Mouse (Mus musculus): ENCODE measurements around the gene Cdca8. TPM values are rescaled to one million over a fixed set of nuclear protein-coding genes. Genes with fewer than 3 reads are reported as not detected.

Cdca8 gene
- polyA plus RNA-seq, 1 experiment from 2014 or later, result 125 TPM

GRCm38 (mm10) chr4:124949488-124949887 lies 10.4 kb upstream of the Cdca8 start:
- no peak for ATAC-seq (ENCODE audit: insufficient number of reproducible peaks, insufficient read depth, low FRiP score, low read depth)
- no peak overlapping the region for H3K9ac ChIP-seq (replicated peaks; ENCODE audit: low read depth, low read length)

GRCm38 (mm10) chr4:124944961-124945360 lies 5.8 kb upstream of the Cdca8 start:
- no peak overlapping the region for H3K4me3 ChIP-seq (ENCODE audit: low read depth, low read length)
- WGBS, result 59% methylated on average over 2 of the region's 2 CpGs
- ATAC-seq (ENCODE audit: insufficient number of reproducible peaks, insufficient read depth, low FRiP score, low read depth), result no peak

More at GRCm38 (mm10) chr4:124949488-124949887, 10.4 kb upstream of the Cdca8 start:
- H3K27me3 ChIP-seq (ENCODE audit: control insufficient read depth, insufficient read depth, low read length), result no peaks in the 10 kb centered on the region
- no peaks in the 10 kb centered on the region for H3K9me3 ChIP-seq (ENCODE audit: control insufficient read depth, low read depth, low read length)
- whole genome bisulfite sequencing, result 74% methylated on average over 3 of the region's 3 CpGs
- 0 out of 2 replicates have a peak, but pooled peaks cover 2% of the 10 kb centered on the region for H3K4me1 ChIP-seq (ENCODE audit: control insufficient read depth, insufficient read depth, low read length)
- H3K27ac ChIP-seq (ENCODE audit: low read length), result no peak overlapping the region
- H3K4me2 ChIP-seq (replicated peaks; ENCODE audit: low read depth, low read length), result no peak overlapping the region
- no peak overlapping the region for H3K4me3 ChIP-seq (ENCODE audit: low read depth, low read length)
- H3K36me3 ChIP-seq (ENCODE audit: control insufficient read depth, insufficient read depth, low read length), result no peaks in the 10 kb centered on the region

DNA sequence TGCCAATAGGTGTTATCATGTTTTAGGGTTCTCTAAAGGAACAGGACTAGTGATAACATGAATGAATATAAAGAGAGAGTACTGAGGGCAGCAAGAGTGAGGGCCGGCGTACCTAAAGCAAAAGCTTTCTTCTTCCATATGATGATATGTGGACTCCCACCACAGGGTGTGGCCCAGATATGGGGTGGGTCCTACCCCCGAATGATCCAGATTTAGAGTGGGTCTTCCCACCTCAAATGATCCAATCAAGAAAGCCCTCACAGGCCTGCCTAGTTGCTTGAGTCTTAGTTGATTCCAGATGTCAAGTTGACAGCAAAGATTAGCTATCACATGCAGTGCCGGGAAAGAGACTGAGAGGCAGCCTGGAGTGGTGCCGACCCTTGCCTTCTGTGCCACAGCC lies 4.7 kb upstream of the Cdca8 start:
- H3K4me1 ChIP-seq (ENCODE audit: control insufficient read depth, insufficient read depth, low read length), result no peaks in the 10 kb centered on the region
- peaks cover 23% of the 10 kb centered on the region for H3K36me3 ChIP-seq (ENCODE audit: control insufficient read depth, insufficient read depth, low read length)
- no peak overlapping the region for H3K4me2 ChIP-seq (replicated peaks; ENCODE audit: low read depth, low read length)
- no peaks in the 10 kb centered on the region for H3K27me3 ChIP-seq (ENCODE audit: control insufficient read depth, insufficient read depth, low read length)
- H3K9me3 ChIP-seq (ENCODE audit: control insufficient read depth, low read depth, low read length), result no peaks in the 10 kb centered on the region
- H3K27ac ChIP-seq (ENCODE audit: low read length), result no peak overlapping the region
- WGBS, result 85% methylated on average over 5 of the region's 5 CpGs
- no peak for ATAC-seq (ENCODE audit: insufficient number of reproducible peaks, insufficient read depth, low FRiP score, low read depth)
- H3K4me3 ChIP-seq (ENCODE audit: low read depth, low read length), result no peak overlapping the region
- H3K9ac ChIP-seq (replicated peaks; ENCODE audit: low read depth, low read length), result no peak overlapping the region

More at GRCm38 (mm10) chr4:124944961-124945360, 5.8 kb upstream of the Cdca8 start:
- Histone ChIP-seq H3K27me3 (ENCODE audit: control insufficient read depth, insufficient read depth, low read length) (no peaks in the 10 kb centered on the region), H3K4me1 (ENCODE audit: control insufficient read depth, insufficient read depth, low read length) (0 out of 2 replicates have a peak, but pooled peaks cover 2% of the 10 kb centered on the region), H3K4me2 (replicated peaks; ENCODE audit: low read depth, low read length) (no peak overlapping the region), H3K9me3 (ENCODE audit: control insufficient read depth, low read depth, low read length) (no peaks in the 10 kb centered on the region), H3K36me3 (ENCODE audit: control insufficient read depth, insufficient read depth, low read length) (peaks cover 15% of the 10 kb centered on the region), H3K9ac (replicated peaks; ENCODE audit: low read depth, low read length) (no peak overlapping the region), H3K27ac (ENCODE audit: low read length) (no peak overlapping the region)

DNA sequence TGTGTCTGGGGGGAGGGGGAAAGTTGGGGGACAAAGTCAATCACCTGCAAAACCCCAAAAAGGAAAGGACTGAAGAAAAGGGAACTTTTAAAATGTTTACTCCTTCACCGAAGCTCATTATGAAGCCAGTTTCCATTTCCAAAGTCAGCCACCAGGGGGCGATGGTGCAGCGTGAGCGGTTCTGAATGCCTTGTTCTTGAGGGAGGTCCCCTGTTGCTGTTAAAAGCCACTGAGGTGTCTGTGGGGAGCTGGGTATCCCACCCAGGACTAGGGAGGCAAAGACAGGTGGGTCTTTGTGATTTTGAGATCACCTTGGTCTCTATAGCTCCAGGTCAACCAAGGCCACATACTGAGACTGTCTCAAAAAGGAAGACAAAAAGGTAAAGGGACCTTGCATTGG lies 3.9 kb upstream of the Cdca8 start:
- Histone ChIP-seq H3K4me3 (ENCODE audit: low read depth, low read length) (no peak overlapping the region), H3K9ac (replicated peaks; ENCODE audit: low read depth, low read length) (no peak overlapping the region), H3K27me3 (ENCODE audit: control insufficient read depth, insufficient read depth, low read length) (no peaks in the 10 kb centered on the region), H3K9me3 (ENCODE audit: control insufficient read depth, low read depth, low read length) (no peaks in the 10 kb centered on the region), H3K27ac (ENCODE audit: low read length) (no peak overlapping the region), H3K36me3 (ENCODE audit: control insufficient read depth, insufficient read depth, low read length) (peaks cover 25% of the 10 kb centered on the region), H3K4me1 (ENCODE audit: control insufficient read depth, insufficient read depth, low read length) (no peaks in the 10 kb centered on the region), H3K4me2 (replicated peaks; ENCODE audit: low read depth, low read length) (no peak overlapping the region)
- no peak for ATAC-seq (ENCODE audit: insufficient number of reproducible peaks, insufficient read depth, low FRiP score, low read depth)
- 5% methylated on average over 4 of the region's 4 CpGs for WGBS

GRCm38 (mm10) chr4:124936613-124937471 lies 2.3 kb downstream of the Cdca8 start, which contains the start of gene 9930104L06Rik:
9930104L06Rik (plus strand) TSS chr4:124937048.
- Histone ChIP-seq H3K9me3 (ENCODE audit: control insufficient read depth, low read depth, low read length) (no peaks in the 10 kb centered on the region), H3K36me3 (ENCODE audit: control insufficient read depth, insufficient read depth, low read length) (peaks cover 20% of the 10 kb centered on the region), H3K27me3 (ENCODE audit: control insufficient read depth, insufficient read depth, low read length) (no peaks in the 10 kb centered on the region), H3K4me3 (ENCODE audit: low read depth, low read length) (peak within 1 kb of the TSS; percentile 91), H3K9ac (replicated peaks; ENCODE audit: low read depth, low read length) (peak within 1 kb of the TSS; percentile 69), H3K4me1 (ENCODE audit: control insufficient read depth, insufficient read depth, low read length) (peaks cover 14% of the 10 kb centered on the region), H3K4me2 (replicated peaks; ENCODE audit: low read depth, low read length) (peak within 1 kb of the TSS; percentile 75), H3K27ac (ENCODE audit: low read length) (peak within 1 kb of the TSS; percentile 44; the same call in 1 of the 2 replicates)
- under 1% methylated on average over 52 of the region's 52 CpGs for WGBS
- peak; percentile 99 for ATAC-seq (ENCODE audit: insufficient number of reproducible peaks, insufficient read depth, low FRiP score, low read depth)

- H3K9ac ChIP-seq (replicated peaks; ENCODE audit: low read depth, low read length), result no peak overlapping the region
- H3K9me3 ChIP-seq (ENCODE audit: control insufficient read depth, low read depth, low read length), result no peaks in the 10 kb centered on the region
- 91% methylated on average over 5 of the region's 5 CpGs for WGBS
- peaks cover 61% of the 10 kb centered on the region for H3K36me3 ChIP-seq (ENCODE audit: control insufficient read depth, insufficient read depth, low read length)
- H3K4me3 ChIP-seq (ENCODE audit: low read depth, low read length), result no peak overlapping the region
- no peaks in the 10 kb centered on the region for H3K4me1 ChIP-seq (ENCODE audit: control insufficient read depth, insufficient read depth, low read length)
- no peak overlapping the region for H3K27ac ChIP-seq (ENCODE audit: low read length)
- no peaks in the 10 kb centered on the region for H3K27me3 ChIP-seq (ENCODE audit: control insufficient read depth, insufficient read depth, low read length)
- no peak for ATAC-seq (ENCODE audit: insufficient number of reproducible peaks, insufficient read depth, low FRiP score, low read depth)
- H3K4me2 ChIP-seq (replicated peaks; ENCODE audit: low read depth, low read length), result no peak overlapping the region
Measured at GRCm38 (mm10) chr4:124928102-124928501, 11.0 kb downstream of the Cdca8 start.

DNA sequence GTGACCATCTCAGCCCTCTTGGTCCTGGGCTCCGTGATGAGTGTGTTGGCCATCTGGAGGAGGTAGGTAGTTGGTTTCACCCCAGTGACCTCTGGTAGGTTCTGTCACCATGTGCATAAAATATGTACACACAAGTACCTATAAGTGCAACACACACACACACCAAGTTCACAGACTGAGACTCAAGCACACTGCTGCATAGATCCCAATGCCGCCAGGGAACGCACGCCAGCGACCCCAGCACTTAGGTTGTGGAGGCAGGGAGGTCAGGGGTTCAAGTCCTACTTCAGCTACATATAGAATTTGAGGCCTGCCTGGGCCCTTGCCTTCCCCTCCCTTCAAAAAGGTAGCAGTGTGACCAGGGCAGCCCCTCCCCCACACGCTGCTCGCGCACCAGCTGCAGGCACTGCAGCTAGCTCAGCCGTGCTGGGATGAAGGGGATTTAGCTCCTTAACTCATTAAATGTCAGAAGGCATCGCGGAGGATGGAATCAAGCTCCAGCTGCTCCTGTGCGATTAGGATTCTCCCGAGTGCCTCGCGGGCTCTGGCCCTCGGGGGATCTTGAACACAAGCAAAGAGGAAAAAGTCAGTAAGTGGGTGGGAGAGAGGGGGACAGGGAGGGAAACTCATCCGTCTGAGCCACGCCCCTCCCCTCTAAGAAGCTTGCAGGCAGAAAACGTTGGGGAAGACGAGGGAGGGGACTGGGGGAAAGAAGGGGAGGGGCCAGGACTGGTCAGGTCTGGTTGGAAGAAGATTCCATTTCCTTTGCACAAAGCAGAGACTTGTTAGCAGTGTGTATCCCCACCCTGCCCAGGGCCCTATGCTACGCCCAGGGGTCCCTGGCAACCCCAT lies 32.9 kb downstream of the Cdca8 start:
- 7% methylated on average over 21 of the region's 21 CpGs for WGBS
- ATAC-seq (ENCODE audit: insufficient number of reproducible peaks, insufficient read depth, low FRiP score, low read depth), result peak; percentile 75; the same call in 1 of the 2 replicates
- Histone ChIP-seq H3K4me3 (ENCODE audit: low read depth, low read length) (peak overlapping the region; percentile 17; the same call in 1 of the 2 replicates), H3K9me3 (ENCODE audit: control insufficient read depth, low read depth, low read length) (no peaks in the 10 kb centered on the region), H3K9ac (replicated peaks; ENCODE audit: low read depth, low read length) (peak overlapping the region; percentile 6; the same call in 1 of the 2 replicates), H3K36me3 (ENCODE audit: control insufficient read depth, insufficient read depth, low read length) (no peaks in the 10 kb centered on the region), H3K27ac (ENCODE audit: low read length) (no peak overlapping the region), H3K4me1 (ENCODE audit: control insufficient read depth, insufficient read depth, low read length) (peaks cover 11% of the 10 kb centered on the region), H3K4me2 (replicated peaks; ENCODE audit: low read depth, low read length) (peak overlapping the region; percentile 40), H3K27me3 (ENCODE audit: control insufficient read depth, insufficient read depth, low read length) (no peaks in the 10 kb centered on the region)

GRCm38 (mm10) chr4:124905417-124905816 lies 33.7 kb downstream of the Cdca8 start:
- H3K4me2 ChIP-seq (replicated peaks; ENCODE audit: low read depth, low read length), result no peak overlapping the region
- H3K27me3 ChIP-seq (ENCODE audit: control insufficient read depth, insufficient read depth, low read length), result no peaks in the 10 kb centered on the region
- H3K4me1 ChIP-seq (ENCODE audit: control insufficient read depth, insufficient read depth, low read length), result peaks cover 11% of the 10 kb centered on the region
- H3K9me3 ChIP-seq (ENCODE audit: control insufficient read depth, low read depth, low read length), result no peaks in the 10 kb centered on the region
- 61% methylated on average over 4 of the region's 4 CpGs for WGBS
- H3K36me3 ChIP-seq (ENCODE audit: control insufficient read depth, insufficient read depth, low read length), result no peaks in the 10 kb centered on the region
- no peak overlapping the region for H3K4me3 ChIP-seq (ENCODE audit: low read depth, low read length)
- H3K27ac ChIP-seq (ENCODE audit: low read length), result no peak overlapping the region
- no peak overlapping the region for H3K9ac ChIP-seq (replicated peaks; ENCODE audit: low read depth, low read length)
- no peak for ATAC-seq (ENCODE audit: insufficient number of reproducible peaks, insufficient read depth, low FRiP score, low read depth)

Data from stomach, embryonic 14.5 days (tissue).